Mouse (Mus musculus) bone marrow macrophage, adult 2 months (primary cell): ENCODE measurements around the gene Zfp526. TPM values are rescaled to one million over a fixed set of nuclear protein-coding genes. Genes with fewer than 3 reads are reported as not detected.

Experiments used
- H3K27ac ChIP-seq: 2 replicates; pipeline ENCODE4 v1.5.1; 2012; ENCODE audit warnings: low read depth, low read length; ENCODE audit not compliant: insufficient read depth
- H3K4me1 ChIP-seq: 2 replicates; pipeline ENCODE4 v1.6.1; 2012; ENCODE audit warnings: low read length; ENCODE audit not compliant: control insufficient read depth, insufficient read depth
- H3K4me3 ChIP-seq: 2 replicates; pipeline ENCODE4 v1.5.1; 2012; ENCODE audit warnings: mild to moderate bottlenecking, low read length, moderate library complexity; ENCODE audit not compliant: insufficient read depth
- CTCF ChIP-seq: IDR thresholded peaks from 2 replicates; pipeline ENCODE4 v1.5.1; 2012; ENCODE audit warnings: low read depth, mild to moderate bottlenecking, low read length, moderate library complexity
- POLR2A ChIP-seq: IDR thresholded peaks from 2 replicates; pipeline ENCODE4 v1.6.1; 2012; ENCODE audit warnings: mild to moderate bottlenecking, low read depth, low read length, borderline replicate concordance
- polyA plus RNA-seq: library from polyadenylated mRNA; stranded (reverse); fragments of >200 nt; gene quantifications from 2 replicates; pipeline ENCODE4 v1.2.4, GENCODE M21; 2012; ENCODE audit not compliant: missing spikeins, insufficient read depth, insufficient read length

Zfp526 gene
- polyA plus RNA-seq, 1 experiment = 6.4 TPM

- TF ChIP-seq CTCF = no peak
- TF ChIP-seq POLR2A = no peak
- Histone ChIP-seq H3K4me1 (peaks cover 17% of the 10 kb centered on the region), H3K4me3 (no peak overlapping the region), H3K27ac (no peak overlapping the region)
These were observed 12.0 kb upstream of the Zfp526 start for GRCm38 (mm10) chr7:25209161-25209622.

GRCm38 (mm10) chr7:25210482-25210881 is 10.7 kb upstream of the Zfp526 start:
- H3K4me3 ChIP-seq = no peak overlapping the region
- TF ChIP-seq POLR2A = no peak
- no peak for TF ChIP-seq CTCF
- H3K4me1 ChIP-seq = peaks cover 15% of the 10 kb centered on the region
- H3K27ac ChIP-seq = no peak overlapping the region

DNA sequence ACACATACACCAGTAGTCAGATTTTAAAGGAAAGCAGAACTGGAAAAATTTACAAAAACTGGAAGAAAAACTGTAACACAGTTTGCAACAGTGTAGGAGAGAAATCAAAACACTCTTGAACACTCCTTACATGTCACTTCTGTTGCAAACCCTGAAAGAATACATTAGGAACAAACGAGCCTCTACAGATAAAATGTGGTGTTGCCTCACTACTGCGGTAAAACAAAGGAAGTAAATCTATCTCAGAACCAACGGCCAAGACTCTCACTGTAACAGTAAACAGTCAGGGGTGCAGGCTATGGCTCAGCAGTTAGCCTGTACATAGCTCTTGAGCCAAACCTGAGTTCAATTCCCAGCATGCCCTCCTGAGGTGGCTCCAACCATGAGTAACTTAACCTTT is 8.1 kb upstream of the Zfp526 start:
- TF ChIP-seq CTCF (no peak), POLR2A (no peak)
- no peak overlapping the region for H3K4me3 ChIP-seq
- H3K4me1 ChIP-seq = peaks cover 16% of the 10 kb centered on the region
- no peak overlapping the region; the same call in 1 of the 2 replicates for H3K27ac ChIP-seq

GRCm38 (mm10) chr7:25214172-25214571 is 7.1 kb upstream of the Zfp526 start:
- Histone ChIP-seq H3K4me3 (no peak overlapping the region), H3K4me1 (peaks cover 21% of the 10 kb centered on the region), H3K27ac (no peak overlapping the region)
- TF ChIP-seq POLR2A = no peak
- TF ChIP-seq CTCF = no peak

DNA sequence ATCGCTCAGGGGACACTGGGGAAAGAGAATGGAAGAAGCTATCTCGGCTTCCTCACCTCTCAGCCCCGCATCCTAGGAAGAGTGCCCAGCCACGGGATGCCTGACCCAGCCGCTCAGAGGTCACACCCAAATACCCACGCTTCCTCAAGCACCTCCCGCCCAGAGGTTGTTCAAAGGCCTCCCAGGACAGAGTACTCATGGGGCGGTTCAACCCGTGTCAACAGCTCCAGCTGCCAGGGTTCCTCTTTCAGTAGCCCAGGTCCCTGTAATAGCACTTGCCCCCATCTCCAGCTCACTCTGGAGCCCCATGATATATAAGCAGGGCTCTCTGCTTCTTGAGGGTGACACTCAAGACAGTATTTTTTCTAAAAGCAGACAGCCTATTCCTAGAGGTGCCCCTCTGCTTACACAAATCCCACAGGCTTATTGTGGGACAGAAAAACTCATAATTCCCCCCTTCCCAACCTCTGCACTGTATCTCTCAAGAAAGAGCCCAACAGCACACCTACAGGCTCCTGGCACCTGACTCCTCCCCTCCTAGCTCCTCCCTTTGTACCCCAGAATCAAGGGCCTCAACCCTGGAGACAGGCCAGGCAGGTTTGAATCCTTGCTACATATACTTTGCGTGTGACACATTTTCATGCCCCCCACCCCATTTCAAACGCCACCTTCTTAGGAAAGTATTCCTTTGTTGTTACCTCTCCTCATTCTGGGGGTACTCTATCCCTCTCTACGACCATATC is 3.4 kb upstream of the Zfp526 start:
- TF ChIP-seq POLR2A (no peak), CTCF (no peak)
- no peak overlapping the region for H3K4me3 ChIP-seq
- H3K27ac ChIP-seq = no peak overlapping the region
- peaks cover 30% of the 10 kb centered on the region for H3K4me1 ChIP-seq

DNA sequence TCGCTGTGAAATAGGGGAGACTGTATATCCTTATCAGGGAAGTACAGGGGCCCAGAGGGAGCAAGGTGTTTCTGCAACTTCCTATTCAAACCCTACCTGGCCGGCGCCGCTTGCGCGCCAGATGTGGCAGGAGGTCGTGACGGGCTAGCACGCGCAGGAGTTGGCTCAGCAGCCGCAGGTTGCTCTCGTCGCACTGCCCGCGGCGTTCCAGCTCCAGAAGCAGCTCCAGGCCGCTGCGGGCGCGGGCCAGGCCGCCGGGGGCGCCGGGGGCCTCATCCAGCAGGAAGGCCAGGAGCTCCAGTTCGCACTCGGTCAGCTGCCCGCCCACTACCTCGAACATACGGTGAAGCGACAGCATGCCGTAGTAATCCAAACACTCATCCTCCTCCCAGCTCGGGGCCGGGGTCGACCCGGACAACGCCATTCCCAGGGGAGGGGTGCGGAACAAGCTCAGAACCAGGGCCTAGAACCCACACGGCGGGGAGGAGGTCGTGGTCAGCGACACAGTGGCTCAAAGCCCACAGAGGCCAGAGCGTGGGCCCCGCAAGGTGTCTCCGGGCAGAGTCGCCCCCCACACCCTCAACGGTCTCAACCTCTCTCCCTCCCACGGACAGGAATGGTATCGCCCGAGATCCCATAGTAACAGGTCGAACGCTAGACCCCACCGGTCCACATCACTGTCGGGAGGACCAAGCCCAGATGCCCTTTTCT is 2.4 kb upstream of the Zfp526 start:
- H3K4me3 ChIP-seq = peak overlapping the region; percentile 96
- peaks cover 27% of the 10 kb centered on the region for H3K4me1 ChIP-seq
- no peak for TF ChIP-seq CTCF
- TF ChIP-seq POLR2A = no peak
- H3K27ac ChIP-seq = 0 out of 2 replicates have a peak overlapping the region, but pooled peaks have one; percentile 54

- TF ChIP-seq POLR2A (no peak), CTCF (no peak)
- Histone ChIP-seq H3K27ac (peak overlapping the region; percentile 54), H3K4me3 (peak overlapping the region; percentile 96), H3K4me1 (peaks cover 27% of the 10 kb centered on the region)
These were observed 1.8 kb upstream of the Zfp526 start for GRCm38 (mm10) chr7:25219416-25219750.

- Histone ChIP-seq H3K4me3 (peak overlapping the region; percentile 96), H3K27ac (peak overlapping the region; percentile 70), H3K4me1 (peaks cover 27% of the 10 kb centered on the region)
- TF ChIP-seq POLR2A = no peak
- no peak for TF ChIP-seq CTCF
These were observed 1.3 kb upstream of the Zfp526 start for GRCm38 (mm10) chr7:25219756-25220456.

GRCm38 (mm10) chr7:25220457-25221101 is 646 bp upstream of the Zfp526 start, which contains the start of gene Dedd2:
Dedd2 (minus strand) TSS chr7:25220615.
- Histone ChIP-seq H3K27ac (peak within 1 kb of the TSS; percentile 70), H3K4me1 (peaks cover 23% of the 10 kb centered on the region), H3K4me3 (peak within 1 kb of the TSS; percentile 96)
- no peak for TF ChIP-seq CTCF
- TF ChIP-seq POLR2A = no peak

GRCm38 (mm10) chr7:25222275-25222967 is 1.2 kb downstream of the Zfp526 start:
- peaks cover 21% of the 10 kb centered on the region for H3K4me1 ChIP-seq
- peak overlapping the region; percentile 96 for H3K4me3 ChIP-seq
- TF ChIP-seq POLR2A = no peak
- TF ChIP-seq CTCF = no peak
- no peak overlapping the region for H3K27ac ChIP-seq
